Mouse (Mus musculus): Measurements from ENCODE around the gene Kcnt2.

The Kcnt2 gene

DNA sequence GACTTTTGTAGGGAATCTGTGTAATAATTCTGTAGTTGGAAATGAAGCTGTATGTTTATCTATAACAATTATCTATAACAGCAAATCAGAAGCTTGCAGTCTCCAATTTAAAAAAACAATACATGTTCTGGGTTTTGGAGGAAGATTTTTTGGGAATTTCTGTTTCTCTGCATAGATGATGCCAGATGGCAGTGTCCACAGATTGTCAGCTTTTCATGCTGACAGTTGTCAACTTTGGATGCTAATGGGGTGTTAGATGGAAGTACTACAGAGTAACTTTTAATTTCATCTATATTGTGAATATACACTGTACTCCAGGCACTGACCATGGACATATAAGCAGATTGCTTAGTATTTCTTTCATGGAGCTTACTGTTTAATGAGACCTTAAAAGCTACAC is 92.5 kb downstream of the Kcnt2 start:
- in situ Hi-C loops (cut with MboI; ENCODE audit: low pct_unique_long_range_greater_than_20kb in 1 of 2, low sequenced_read_pairs in 2 of 2, unreplicated experiment in 1 of 2), result no loop called here

DNA sequence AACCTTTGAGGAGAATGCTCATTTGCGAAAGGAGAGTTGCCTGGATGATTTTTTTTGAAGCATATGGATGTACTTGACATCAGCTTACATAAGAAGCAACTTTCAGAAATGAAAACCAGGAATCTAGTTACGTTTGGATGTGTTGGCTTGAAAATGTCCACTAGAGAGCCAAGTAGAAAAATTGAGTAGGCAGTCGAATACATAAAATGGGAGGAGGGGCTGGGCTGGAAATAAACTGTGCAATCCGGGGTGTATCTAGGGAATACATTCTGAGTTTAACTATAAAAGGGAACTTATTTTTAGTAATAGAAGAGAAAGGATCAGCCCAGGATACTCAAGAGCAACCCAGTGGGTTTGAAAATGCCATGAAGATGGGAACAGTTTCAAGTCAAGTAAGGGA is 93.4 kb downstream of the Kcnt2 start:
- in situ Hi-C loops (cut with MboI; ENCODE audit: low pct_unique_long_range_greater_than_20kb in 1 of 2, low sequenced_read_pairs in 2 of 2, unreplicated experiment in 1 of 2), result no loop called here

DNA sequence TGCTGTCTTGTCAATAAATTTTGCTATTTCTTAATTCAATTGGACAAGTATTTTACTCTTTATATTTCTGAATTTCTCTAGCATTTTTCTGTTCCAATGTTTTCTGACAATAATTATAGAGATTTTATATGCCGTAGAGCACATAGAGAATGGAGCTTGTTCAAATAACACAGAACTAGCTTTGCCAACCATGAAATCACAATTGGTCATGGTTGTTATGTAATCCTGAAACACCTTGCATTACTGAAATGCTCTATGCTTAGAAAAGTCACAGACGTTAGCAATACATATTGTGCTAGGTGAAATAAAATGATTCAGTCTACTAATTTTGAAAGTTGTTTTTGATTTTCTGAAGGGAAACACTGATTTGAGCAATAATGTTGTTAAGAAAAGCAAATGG is 118.8 kb downstream of the Kcnt2 start:
- in situ Hi-C loops (cut with MboI; ENCODE audit: low pct_unique_long_range_greater_than_20kb in 1 of 2, low sequenced_read_pairs in 2 of 2, unreplicated experiment in 1 of 2), result no loop called here

DNA sequence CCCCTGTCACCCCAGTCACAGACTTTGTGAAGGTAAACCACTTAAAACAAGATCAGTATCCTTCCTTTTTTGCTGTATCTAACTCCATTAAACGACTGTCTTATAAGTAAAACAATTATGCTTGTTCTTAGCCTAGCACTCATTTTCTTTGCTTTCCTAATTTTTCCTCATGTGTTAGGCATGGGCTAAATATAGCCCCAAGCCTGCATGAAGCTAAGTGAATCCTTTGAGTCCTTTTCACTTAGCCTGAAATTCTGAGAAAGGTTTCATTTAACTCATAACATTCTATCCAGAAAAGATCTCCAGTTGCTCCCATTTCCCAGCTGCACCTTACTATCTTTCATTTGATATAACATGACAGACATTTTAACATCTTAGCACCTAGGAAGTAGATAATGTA is 127.6 kb downstream of the Kcnt2 start:
- in situ Hi-C loops (cut with MboI; ENCODE audit: low pct_unique_long_range_greater_than_20kb in 1 of 2, low sequenced_read_pairs in 2 of 2, unreplicated experiment in 1 of 2), result no loop called here

DNA sequence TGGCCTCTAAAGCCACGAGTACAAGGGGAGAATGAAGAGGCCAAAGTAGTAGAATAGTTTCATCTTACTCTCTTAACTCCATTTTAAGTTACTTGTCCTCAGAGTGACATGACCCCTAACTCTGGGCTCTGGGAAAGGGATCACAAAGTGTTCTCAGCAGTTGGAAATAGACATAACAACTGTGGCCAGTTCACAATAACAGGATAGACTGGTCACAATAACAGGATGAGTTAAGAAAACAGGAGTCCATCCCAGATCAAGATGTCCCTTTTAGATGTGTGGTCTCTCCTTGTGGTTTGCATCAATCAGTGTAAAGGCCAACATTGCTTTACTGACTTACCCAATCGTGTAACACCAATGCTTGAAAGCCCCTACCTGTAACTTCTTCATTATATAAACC is 132.8 kb downstream of the Kcnt2 start:
- in situ Hi-C loops (cut with MboI; ENCODE audit: low pct_unique_long_range_greater_than_20kb in 1 of 2, low sequenced_read_pairs in 2 of 2, unreplicated experiment in 1 of 2), result no loop called here

DNA sequence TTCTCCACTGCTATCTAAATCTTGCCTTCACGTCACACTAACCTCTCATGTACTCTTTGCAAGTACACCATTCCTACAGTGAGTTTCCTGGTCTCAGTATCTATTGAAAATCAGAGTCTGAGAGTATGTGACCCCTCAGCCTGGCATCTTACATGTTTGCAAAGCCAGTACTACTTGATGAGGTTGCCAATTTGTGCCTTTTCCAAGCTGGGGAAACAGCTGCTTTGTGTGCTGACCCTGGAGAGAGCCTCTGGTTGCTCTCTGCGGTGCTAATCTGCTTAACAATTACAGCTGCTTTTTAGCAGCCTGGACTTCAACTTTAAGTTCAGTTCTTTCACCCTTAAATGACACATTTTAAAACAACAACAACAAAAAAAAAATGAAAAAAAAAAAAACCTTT is 133.6 kb downstream of the Kcnt2 start:
- in situ Hi-C loops (cut with MboI; ENCODE audit: low pct_unique_long_range_greater_than_20kb in 1 of 2, low sequenced_read_pairs in 2 of 2, unreplicated experiment in 1 of 2), result no loop called here

DNA sequence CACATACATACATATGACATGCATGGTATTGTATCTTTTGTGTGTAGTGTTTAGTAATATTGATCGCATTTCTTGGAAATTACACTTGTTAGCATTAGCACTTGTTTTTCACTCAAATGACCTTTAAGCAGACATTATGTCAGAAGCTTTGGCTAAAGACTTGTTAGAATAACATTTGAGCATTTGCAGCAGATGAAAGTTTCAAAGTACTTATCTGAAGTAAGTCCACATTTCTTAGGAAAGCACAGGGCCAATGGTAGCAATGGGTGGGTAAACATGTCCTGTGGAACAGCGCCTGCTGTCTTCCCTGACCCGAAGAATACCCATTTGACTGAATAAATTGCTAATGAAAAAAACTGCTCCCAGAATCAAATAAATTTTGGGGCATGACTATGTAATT is 135.1 kb downstream of the Kcnt2 start:
- in situ Hi-C loops (cut with MboI; ENCODE audit: low pct_unique_long_range_greater_than_20kb in 1 of 2, low sequenced_read_pairs in 2 of 2, unreplicated experiment in 1 of 2), result no loop called here

DNA sequence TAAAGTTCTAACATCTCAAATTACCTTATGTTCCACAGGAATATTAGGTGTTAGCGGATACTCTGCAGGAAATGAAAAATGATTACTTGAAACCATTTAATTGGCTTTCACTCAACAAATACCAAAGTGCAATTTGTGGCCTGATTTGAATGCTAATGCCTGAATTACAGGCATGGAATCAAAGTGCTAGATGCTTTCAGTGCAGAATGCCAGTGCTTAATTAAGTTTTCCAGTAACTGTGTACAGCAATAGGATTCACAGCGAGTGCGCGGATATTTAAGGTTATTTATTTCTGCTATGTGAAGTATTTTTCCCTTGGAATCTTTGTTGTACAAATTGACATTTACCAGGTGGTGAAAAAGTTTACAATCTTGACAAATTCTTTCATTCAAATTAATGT is 144.3 kb downstream of the Kcnt2 start:
- in situ Hi-C loops (cut with MboI; ENCODE audit: low pct_unique_long_range_greater_than_20kb in 1 of 2, low sequenced_read_pairs in 2 of 2, unreplicated experiment in 1 of 2), result no loop called here

DNA sequence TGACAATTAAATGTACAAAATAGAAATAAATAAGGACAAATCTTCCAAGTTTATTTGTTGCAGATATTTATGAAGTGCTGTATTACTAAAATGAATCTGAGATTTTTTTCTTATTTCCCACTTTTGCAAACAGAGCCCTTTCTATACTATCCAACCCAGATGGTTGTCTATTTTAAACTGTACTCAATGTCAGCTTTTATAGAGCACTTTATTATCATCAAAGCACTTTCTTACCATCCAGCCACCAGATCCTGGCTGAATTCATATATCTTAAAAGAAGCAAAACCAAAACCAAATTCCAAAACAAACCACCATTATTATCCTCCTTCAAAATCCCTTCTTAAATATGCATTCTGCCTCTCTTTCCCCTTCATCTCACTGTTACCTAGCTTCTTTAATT is 151.8 kb downstream of the Kcnt2 start:
- in situ Hi-C loops (cut with MboI; ENCODE audit: low pct_unique_long_range_greater_than_20kb in 1 of 2, low sequenced_read_pairs in 2 of 2, unreplicated experiment in 1 of 2), result no loop called here

DNA sequence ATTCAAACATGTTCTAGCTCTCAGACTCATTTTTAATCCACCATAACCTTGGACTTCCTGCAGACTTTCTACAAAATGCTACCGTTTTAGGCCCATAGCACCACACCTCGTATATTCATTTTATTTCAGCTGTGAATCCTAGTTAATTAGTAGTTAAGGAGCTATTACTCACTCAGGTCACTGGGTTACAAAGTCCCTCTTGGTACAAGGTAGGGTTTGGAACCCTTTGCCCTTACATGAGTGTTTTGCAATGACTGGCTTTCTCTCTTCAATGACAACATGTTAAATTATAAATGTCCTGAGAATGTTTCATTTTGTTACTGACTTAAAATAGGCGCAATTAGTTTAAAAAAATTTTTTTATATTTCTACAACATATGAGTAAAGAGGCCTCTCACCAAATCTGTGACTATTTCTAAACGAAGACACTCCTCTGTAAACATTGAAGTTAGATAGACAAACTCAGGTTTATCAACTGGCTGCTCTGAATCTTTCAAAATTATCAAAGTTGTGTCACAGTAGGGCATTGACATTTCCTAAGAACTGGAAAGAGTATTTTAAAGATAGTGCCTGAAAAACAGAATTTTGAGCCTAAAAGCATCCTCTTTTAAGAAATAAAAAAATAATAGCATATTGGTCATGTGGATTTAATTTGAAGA is 160.8 kb downstream of the Kcnt2 start:
- in situ Hi-C loops (cut with MboI; ENCODE audit: low pct_unique_long_range_greater_than_20kb in 1 of 2, low sequenced_read_pairs in 2 of 2, unreplicated experiment in 1 of 2), result no loop called here

DNA sequence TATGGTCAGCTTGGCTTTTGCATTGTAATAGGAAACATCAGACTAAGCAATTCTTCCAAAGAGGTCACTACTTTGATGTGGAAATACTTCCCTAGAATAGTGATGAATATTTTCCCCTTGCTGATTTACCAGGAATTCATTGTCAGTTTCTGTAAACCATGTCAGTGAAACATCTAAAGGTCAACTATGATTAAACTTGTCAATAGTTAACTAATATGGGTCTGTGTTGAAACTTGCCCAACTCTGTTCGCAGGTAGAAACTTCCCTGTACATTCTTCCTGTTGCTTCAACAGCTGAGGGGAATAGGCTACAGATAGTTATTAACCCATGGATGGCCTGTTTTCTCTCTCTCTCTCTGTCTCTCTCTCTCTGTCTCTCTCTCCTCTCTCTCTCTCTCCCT is 169.8 kb downstream of the Kcnt2 start:
- in situ Hi-C loops (cut with MboI; ENCODE audit: low pct_unique_long_range_greater_than_20kb in 1 of 2, low sequenced_read_pairs in 2 of 2, unreplicated experiment in 1 of 2), result no loop called here

DNA sequence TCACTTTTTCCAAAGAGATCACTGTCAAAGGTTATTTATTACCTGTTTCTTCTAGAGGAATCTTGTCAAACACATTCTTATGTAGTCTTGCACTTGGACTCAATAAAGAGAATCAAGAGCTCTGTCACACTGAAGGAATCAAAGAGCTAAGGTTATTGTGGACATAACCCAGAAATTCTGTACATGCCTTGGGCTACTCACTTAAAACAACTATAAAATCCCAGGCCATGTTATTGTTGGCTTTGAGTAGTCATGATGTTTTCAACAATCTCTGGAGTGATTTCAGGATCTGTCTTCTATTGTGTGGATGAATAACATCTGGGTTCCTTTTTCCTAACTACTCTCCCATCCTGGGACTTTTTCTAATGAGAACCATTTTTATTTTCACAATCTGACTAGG is 177.0 kb downstream of the Kcnt2 start:
- in situ Hi-C loops (cut with MboI; ENCODE audit: low pct_unique_long_range_greater_than_20kb in 1 of 2, low sequenced_read_pairs in 2 of 2, unreplicated experiment in 1 of 2), result no loop called here

DNA sequence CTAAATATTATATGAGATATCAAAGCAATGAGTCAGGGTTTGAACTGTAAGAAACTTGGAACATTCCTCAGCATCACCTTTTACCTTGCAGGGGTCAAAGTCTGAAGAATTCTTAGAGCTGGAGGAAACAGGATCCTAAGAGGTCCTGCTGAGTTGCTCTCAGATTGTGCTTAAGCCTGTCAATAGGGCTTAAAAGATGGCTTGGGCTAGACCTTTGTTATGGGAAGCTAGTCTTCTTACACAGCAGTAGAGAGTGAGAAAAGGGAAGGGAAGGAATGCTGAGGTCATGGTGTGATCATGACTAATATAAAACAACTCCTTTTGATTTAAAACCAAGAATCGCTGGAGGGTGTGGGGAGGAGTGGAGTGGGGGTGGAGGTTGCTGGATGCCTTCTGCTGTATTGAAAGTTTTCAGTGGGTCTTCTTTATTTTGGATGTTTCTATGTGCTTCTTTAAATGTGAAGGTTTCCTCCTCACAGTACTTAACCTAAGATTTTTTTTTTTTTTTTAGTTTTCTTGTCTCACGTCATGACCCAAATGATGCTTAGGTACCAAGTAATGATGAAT is 183.4 kb downstream of the Kcnt2 start:
- in situ Hi-C loops (cut with MboI; ENCODE audit: low pct_unique_long_range_greater_than_20kb in 1 of 2, low sequenced_read_pairs in 2 of 2, unreplicated experiment in 1 of 2), result no loop called here

DNA sequence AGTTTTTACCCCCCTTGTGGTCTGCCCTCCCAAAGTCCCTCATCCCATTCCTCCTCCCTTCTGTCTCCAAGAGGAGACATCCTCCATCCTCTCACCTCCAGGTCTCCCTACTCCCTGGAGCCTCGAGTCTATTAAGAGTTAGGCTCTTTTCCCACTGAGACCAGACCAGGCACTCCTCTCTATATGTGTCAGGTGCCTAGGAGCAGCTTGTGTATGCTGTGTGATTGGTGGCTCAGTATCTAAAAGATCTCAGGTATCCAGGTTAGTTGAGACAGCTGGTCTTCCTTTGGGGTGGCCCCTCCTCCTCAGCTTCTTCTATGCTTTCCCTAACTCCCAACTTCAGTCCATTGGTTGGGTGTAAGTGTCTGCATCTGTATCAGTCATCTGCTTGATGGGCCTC is 186.1 kb downstream of the Kcnt2 start:
- in situ Hi-C loops (cut with MboI; ENCODE audit: low pct_unique_long_range_greater_than_20kb in 1 of 2, low sequenced_read_pairs in 2 of 2, unreplicated experiment in 1 of 2), result no loop called here

DNA sequence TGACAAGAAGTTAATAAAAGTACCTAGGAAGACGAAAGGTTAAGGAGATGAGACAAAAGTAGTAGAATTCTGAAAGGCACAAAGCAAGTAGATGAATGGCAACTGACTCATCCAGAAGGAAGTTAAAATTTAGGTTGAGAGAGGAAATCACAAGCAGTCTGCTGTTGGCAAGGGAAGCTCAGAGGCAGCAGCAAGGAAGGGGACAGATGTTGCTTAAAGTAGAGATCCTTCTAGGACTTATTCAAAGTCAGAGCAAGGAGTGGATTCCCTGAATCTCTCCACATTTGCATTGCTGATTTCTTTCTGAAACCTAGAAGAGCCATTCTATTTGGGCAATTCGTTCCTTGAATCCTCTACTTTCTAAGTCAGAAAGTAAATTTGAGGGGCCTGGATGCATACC is 188.8 kb downstream of the Kcnt2 start:
- in situ Hi-C loops (cut with MboI; ENCODE audit: low pct_unique_long_range_greater_than_20kb in 1 of 2, low sequenced_read_pairs in 2 of 2, unreplicated experiment in 1 of 2), result no loop called here

DNA sequence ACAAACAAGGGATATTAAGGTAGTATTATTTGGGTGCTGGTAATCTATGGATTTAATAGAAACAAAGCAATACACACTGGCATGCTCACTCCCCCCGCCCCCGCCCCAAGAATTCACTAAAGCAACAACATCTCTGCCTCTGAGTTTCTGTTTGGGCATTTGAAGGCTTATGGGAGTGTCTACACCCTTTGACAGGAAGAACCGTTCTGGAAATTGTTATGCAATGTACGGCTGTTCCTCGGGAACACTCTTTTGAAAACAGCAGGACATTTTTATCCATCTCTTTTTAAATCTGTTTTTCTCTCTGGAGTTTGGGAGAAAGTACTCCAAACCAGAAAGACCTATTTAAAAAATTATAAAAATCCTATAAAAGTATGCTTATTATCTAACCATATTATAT is 192.2 kb downstream of the Kcnt2 start:
- in situ Hi-C loops (cut with MboI; ENCODE audit: low pct_unique_long_range_greater_than_20kb in 1 of 2, low sequenced_read_pairs in 2 of 2, unreplicated experiment in 1 of 2), result no loop called here

DNA sequence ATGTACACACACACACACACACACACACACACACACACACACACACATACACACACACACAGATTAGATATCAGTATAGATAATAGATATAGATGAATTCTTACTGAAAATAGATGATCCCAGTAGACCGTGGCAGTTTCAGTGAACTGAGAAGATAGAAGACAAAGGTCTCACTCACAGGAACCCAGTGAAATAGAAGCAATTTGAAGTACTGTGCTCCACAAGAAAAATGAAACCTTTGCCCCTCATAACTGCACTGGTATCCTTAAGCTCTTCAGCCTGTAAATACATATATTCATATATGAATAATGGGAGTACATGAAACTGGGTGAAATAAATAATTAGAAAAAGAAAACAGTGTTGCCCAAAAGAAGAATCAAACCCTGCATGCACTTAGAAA is 197.9 kb downstream of the Kcnt2 start:
- in situ Hi-C loops (cut with MboI; ENCODE audit: low pct_unique_long_range_greater_than_20kb in 1 of 2, low sequenced_read_pairs in 2 of 2, unreplicated experiment in 1 of 2), result no loop called here

DNA sequence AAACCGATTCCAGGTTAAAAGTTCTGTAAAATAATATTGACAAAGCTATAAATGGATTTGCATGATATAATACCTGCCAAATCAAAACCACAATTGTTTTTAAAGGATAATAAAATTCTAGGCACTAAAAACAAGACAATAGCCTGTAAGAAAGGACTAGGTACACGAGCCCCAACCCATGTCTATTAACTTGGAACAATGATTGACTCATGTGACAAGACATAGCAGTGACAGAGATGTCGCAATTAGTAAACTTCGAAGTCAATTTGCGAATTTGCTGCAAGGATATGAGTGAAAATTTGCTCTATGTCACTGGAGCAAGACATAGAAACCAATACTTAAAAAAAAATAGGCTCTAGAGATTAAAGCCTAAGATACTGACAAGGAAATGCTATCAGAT is 198.4 kb downstream of the Kcnt2 start:
- in situ Hi-C loops (cut with MboI; ENCODE audit: low pct_unique_long_range_greater_than_20kb in 1 of 2, low sequenced_read_pairs in 2 of 2, unreplicated experiment in 1 of 2), result no loop called here

DNA sequence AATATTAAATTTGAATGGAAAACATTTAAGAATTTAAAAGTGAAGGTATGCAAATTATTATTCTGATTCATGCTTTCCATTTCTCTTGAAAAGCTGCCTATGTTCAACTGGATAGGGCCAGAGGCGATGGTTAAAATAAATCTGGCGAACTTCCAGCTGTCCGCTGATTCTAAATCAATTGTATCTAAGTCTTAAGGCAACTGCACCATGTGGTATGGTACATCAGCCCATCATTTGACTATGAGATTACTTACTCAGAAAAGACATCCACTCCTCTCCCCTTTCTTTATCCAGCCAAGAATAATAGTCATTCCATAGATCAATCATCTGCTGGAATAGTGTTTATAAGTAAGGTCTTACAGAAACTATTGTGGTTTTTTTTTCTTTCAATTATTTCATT is 205.5 kb downstream of the Kcnt2 start:
- in situ Hi-C loops (cut with MboI; ENCODE audit: low pct_unique_long_range_greater_than_20kb in 1 of 2, low sequenced_read_pairs in 2 of 2, unreplicated experiment in 1 of 2), result no loop called here

DNA sequence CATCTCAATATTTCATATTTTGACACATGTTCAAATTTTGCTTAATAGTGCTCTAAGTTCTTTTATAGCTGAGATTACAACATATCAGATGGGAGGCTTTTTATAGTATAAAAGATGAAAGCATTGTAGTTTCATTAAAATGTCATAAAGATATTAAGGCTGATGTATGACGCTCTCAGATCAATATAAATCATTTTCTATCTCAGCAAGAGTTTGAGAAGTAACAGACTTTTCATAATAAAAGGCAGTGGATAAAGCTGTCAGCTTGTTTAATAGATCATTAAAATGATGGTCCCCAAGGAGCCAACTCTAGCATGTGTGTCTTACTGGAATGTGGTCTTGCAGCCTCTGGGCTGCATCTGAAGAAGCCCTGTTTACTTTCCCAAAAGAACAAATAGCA is 206.0 kb downstream of the Kcnt2 start:
- in situ Hi-C loops (cut with MboI; ENCODE audit: low pct_unique_long_range_greater_than_20kb in 1 of 2, low sequenced_read_pairs in 2 of 2, unreplicated experiment in 1 of 2), result no loop called here

DNA sequence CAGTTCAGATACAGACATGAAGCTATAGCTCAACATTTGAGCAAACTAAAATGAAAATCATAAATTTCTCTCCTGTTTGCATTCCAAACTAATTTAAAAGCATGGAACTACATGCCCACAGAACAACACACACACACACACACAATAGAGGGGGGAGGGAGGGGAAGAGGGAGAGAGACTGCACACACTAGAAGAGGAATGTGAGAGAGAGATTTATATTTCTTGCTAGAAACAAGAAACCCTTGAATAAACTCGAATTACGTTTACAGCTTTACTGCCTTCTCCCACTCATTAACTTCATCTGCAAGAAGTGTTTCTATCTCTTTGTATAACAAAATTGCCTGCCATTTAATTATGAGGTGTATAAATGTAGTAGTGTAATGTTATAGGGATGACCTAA is 209.9 kb downstream of the Kcnt2 start:
- in situ Hi-C loops (cut with MboI; ENCODE audit: low pct_unique_long_range_greater_than_20kb in 1 of 2, low sequenced_read_pairs in 2 of 2, unreplicated experiment in 1 of 2), result no loop called here
